Mouse (Mus musculus) retina, postnatal 1 day (tissue): ENCODE data around the gene Ric1.

Experiments used
- DNase-seq: peaks from one replicate; pipeline ENCODE4 v3.0.0-alpha.2; 2012

Gene Ric1

GRCm38 (mm10) chr19:29641510-29641909, 119.4 kb downstream of the Ric1 start:
- no peak for DNase-seq

GRCm38 (mm10) chr19:29642211-29642610, 120.1 kb downstream of the Ric1 start:
- DNase-seq = no peak

- no peak for DNase-seq
Measured at GRCm38 (mm10) chr19:29643194-29643922, 121.3 kb downstream of the Ric1 start.

GRCm38 (mm10) chr19:29644747-29645146, 122.7 kb downstream of the Ric1 start:
- DNase-seq = no peak

GRCm38 (mm10) chr19:29647651-29648549, 125.8 kb downstream of the Ric1 start, which contains the start of gene Ermp1:
Gene Ermp1, minus strand, starts transcription at chr19:29648415.
- peak; percentile 95 for DNase-seq

- no peak for DNase-seq
Measured at GRCm38 (mm10) chr19:29648550-29648914, 126.5 kb downstream of the Ric1 start.

GRCm38 (mm10) chr19:29649683-29650082, 127.6 kb downstream of the Ric1 start:
- no peak for DNase-seq

GRCm38 (mm10) chr19:29653768-29654265, 131.7 kb downstream of the Ric1 start:
- no peak for DNase-seq

GRCm38 (mm10) chr19:29655148-29655547, 133.1 kb downstream of the Ric1 start:
- DNase-seq = no peak

- DNase-seq = no peak
Measured at GRCm38 (mm10) chr19:29656029-29656428, 133.9 kb downstream of the Ric1 start.
